Mouse (Mus musculus): ENCODE results near the gene Arhgap9. TPM values are rescaled to one million over a fixed set of nuclear protein-coding genes. Genes with fewer than 3 reads are reported as not detected.

Gene Arhgap9
- polyA plus RNA-seq (2014; fragmentation: Nextera tagmentation; extraction: Ambion mirVana) = 0.88 and 1.7 TPM in 2 replicates

DNA sequence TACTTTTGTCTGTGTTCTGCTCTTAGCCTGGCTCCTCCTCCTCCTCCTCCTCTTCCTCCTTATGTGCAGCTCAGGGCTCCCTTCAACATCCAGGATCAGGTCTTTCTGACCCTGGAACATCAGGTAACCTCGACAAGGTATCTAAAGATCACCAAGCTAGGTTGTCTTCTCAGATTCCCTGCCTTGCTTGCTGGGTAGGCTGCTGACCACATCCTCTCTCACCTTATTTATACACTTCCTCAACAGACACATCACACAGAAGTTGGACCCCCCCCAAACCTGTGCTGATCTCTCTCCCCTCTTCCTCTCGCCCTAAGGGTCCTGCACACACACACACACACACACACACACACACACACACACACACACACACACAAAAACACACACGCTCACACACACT lies at the start of gene Arhgap9:
TSS of gene Arhgap9 (plus strand) at position 344 of the 400 bp plus-strand sequence.
- DNase-seq (ENCODE audit: low spot score) (no peak), ATAC-seq (replicated peaks; ENCODE audit: low FRiP score) (no peak)
- WGBS = 81% methylated on average over 3 of the region's 3 CpGs
- no peak within 1 kb of the TSS for H3K27ac ChIP-seq (ENCODE audit: low read depth, low read length)
- no peaks in the 10 kb centered on the region for H3K9me3 ChIP-seq (ENCODE audit: control insufficient read depth, low read length)
- peaks cover 8% of the 10 kb centered on the region for H3K4me1 ChIP-seq (replicated peaks; ENCODE audit: control insufficient read depth, insufficient read depth, low read length)
- H3K27me3 ChIP-seq (ENCODE audit: control insufficient read depth, insufficient read depth, low read length) = peaks cover 26% of the 10 kb centered on the region
- H3K4me2 ChIP-seq (ENCODE audit: low read depth, low read length, severe bottlenecking) = no peak within 1 kb of the TSS
- H3K36me3 ChIP-seq (ENCODE audit: control insufficient read depth, insufficient read depth, low read length) = no peaks in the 10 kb centered on the region
- H3K4me3 ChIP-seq (ENCODE audit: low read depth, low read length) = no peak within 1 kb of the TSS
- H3K9ac ChIP-seq (ENCODE audit: low read length) = no peak within 1 kb of the TSS

DNA sequence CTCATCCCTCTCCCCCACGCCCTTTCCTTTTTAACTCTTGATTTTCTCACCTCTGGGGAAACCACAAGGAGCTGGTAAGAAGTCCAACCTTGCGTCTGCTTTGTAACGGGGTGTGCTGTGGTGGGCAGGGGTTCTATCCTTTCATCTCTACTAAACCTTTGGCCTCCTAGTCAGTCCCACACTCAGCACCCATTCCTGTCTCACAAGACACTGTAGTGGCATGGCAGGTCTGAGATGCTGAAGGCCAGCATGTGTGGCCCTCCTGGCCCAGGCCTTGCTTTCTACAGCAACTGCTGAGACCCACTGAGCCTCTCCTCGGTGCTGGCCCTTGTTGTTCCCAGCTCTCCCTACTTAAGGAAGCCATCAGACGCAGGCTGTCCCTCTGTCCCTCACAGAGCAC lies 49.4 kb upstream of the Arhgap9 start:
- Histone ChIP-seq H3K4me2 (ENCODE audit: low read depth, low read length, severe bottlenecking) (no peak overlapping the region), H3K4me3 (ENCODE audit: low read depth, low read length) (no peak overlapping the region), H3K27ac (ENCODE audit: low read depth, low read length) (no peak overlapping the region), H3K9me3 (ENCODE audit: control insufficient read depth, low read length) (no peaks in the 10 kb centered on the region), H3K36me3 (ENCODE audit: control insufficient read depth, insufficient read depth, low read length) (peaks cover 3% of the 10 kb centered on the region; the same call in 1 of the 2 replicates), H3K9ac (ENCODE audit: low read length) (no peak overlapping the region), H3K27me3 (ENCODE audit: control insufficient read depth, insufficient read depth, low read length) (no peaks in the 10 kb centered on the region), H3K4me1 (replicated peaks; ENCODE audit: control insufficient read depth, insufficient read depth, low read length) (peaks cover 2% of the 10 kb centered on the region; the same call in 1 of the 2 replicates)
- no peak for ATAC-seq (replicated peaks; ENCODE audit: low FRiP score)
- no peak for DNase-seq (ENCODE audit: low spot score)
- WGBS = 90% methylated on average over 5 of the region's 5 CpGs

DNA sequence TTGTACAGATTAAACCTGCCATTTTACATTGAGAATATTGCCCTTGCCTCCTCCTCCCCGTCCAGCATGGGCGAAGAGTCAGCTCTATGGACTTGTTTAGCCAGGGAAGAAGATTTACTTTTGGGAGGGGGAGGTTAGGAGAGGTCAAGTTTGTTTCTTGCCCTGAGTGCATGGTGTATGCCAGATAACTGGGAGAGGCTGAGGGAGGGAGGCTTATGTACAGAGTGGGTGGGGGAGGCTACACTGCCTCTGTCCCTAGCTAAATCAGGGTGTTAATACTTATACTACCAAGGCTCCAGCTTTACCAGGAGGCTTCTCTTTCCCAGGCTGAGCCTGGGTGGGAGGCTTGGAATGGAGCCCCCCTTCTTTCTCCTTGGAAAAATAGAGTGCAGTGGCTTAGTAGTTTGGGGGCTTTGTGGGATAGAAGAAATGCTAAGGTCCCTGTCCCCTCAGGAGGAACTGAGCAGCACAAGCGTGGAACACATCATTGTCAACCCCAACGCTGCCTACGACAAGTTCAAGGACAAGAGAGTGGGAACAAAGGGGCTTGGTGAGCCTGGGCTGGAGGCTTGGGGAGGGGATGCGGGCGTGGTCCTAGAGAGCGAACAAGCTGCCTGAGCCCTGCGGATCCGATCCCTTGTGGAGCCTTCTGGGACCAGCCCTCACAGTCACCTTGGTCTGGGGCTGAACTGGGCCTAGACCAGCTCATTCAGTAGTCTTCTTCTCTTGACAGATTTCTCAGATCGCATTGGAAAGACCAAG lies 47.3 kb upstream of the Arhgap9 start:
- peaks cover 3% of the 10 kb centered on the region for H3K36me3 ChIP-seq (ENCODE audit: control insufficient read depth, insufficient read depth, low read length)
- H3K27me3 ChIP-seq (ENCODE audit: control insufficient read depth, insufficient read depth, low read length) = no peaks in the 10 kb centered on the region
- no peak overlapping the region for H3K4me3 ChIP-seq (ENCODE audit: low read depth, low read length)
- no peak overlapping the region for H3K9ac ChIP-seq (ENCODE audit: low read length)
- H3K27ac ChIP-seq (ENCODE audit: low read depth, low read length) = no peak overlapping the region
- DNase-seq (ENCODE audit: low spot score) = peak; percentile 45
- H3K9me3 ChIP-seq (ENCODE audit: control insufficient read depth, low read length) = no peaks in the 10 kb centered on the region
- no peak overlapping the region for H3K4me2 ChIP-seq (ENCODE audit: low read depth, low read length, severe bottlenecking)
- WGBS = 89% methylated on average over 11 of the region's 11 CpGs
- H3K4me1 ChIP-seq (replicated peaks; ENCODE audit: control insufficient read depth, insufficient read depth, low read length) = no peaks in the 10 kb centered on the region
- ATAC-seq (replicated peaks; ENCODE audit: low FRiP score) = no peak

DNA sequence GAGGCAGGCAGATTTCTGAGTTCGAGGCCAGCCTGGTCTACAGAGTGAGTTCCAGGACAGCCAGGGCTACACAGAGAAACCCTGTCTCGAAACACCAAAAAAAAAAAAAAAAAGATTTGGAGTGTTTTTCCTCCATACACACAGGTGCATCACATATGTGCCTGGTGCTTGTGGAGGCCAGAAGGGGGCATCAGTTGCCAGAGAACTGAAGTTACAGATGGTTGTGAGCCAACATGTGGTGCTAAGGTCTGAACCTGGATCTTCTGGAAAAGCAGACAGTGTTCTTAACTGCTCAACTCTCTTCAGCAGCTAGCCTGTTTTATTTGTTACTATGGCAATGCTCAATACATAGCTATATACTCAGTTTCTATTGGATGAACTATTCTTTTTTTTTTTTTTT lies 42.0 kb upstream of the Arhgap9 start:
- 89% methylated on average over 1 of the region's 2 CpGs for WGBS

DNA sequence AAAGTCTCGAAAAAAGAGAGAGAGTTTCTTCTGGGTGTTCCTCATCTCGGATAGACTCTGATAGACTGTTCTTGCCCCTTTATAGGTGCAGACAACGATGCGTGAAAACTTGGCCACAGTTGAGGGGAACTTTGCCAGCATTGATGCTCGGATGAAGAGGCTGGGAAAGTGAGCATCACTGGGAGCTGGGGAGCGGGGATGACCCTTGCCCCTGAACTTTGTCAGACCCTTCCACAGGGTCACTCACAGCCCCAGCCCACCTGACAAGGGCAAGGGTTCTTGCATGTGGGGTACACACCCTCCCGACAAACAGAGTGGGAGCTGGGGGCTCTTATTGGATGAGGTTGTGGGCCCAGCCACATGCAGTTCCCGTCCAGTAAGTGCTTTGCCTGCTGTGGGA lies 40.4 kb upstream of the Arhgap9 start:
- Histone ChIP-seq H3K9ac (ENCODE audit: low read length) (no peak overlapping the region), H3K4me1 (replicated peaks; ENCODE audit: control insufficient read depth, insufficient read depth, low read length) (no peaks in the 10 kb centered on the region), H3K9me3 (ENCODE audit: control insufficient read depth, low read length) (no peaks in the 10 kb centered on the region), H3K27me3 (ENCODE audit: control insufficient read depth, insufficient read depth, low read length) (no peaks in the 10 kb centered on the region), H3K36me3 (ENCODE audit: control insufficient read depth, insufficient read depth, low read length) (peaks cover 22% of the 10 kb centered on the region), H3K27ac (ENCODE audit: low read depth, low read length) (no peak overlapping the region), H3K4me2 (ENCODE audit: low read depth, low read length, severe bottlenecking) (no peak overlapping the region), H3K4me3 (ENCODE audit: low read depth, low read length) (no peak overlapping the region)
- DNase-seq (ENCODE audit: low spot score) (no peak), ATAC-seq (replicated peaks; ENCODE audit: low FRiP score) (no peak)
- WGBS = 92% methylated on average over 8 of the region's 8 CpGs

More for the DNA sequence above, 42.0 kb upstream of the Arhgap9 start:
- no peaks in the 10 kb centered on the region for H3K27me3 ChIP-seq (ENCODE audit: control insufficient read depth, insufficient read depth, low read length)
- no peak overlapping the region for H3K27ac ChIP-seq (ENCODE audit: low read depth, low read length)
- H3K4me3 ChIP-seq (ENCODE audit: low read depth, low read length) = no peak overlapping the region
- H3K9me3 ChIP-seq (ENCODE audit: control insufficient read depth, low read length) = no peaks in the 10 kb centered on the region
- no peak overlapping the region for H3K4me2 ChIP-seq (ENCODE audit: low read depth, low read length, severe bottlenecking)
- H3K9ac ChIP-seq (ENCODE audit: low read length) = no peak overlapping the region
- H3K4me1 ChIP-seq (replicated peaks; ENCODE audit: control insufficient read depth, insufficient read depth, low read length) = no peaks in the 10 kb centered on the region
- no peak for ATAC-seq (replicated peaks; ENCODE audit: low FRiP score)
- no peak for DNase-seq (ENCODE audit: low spot score)
- H3K36me3 ChIP-seq (ENCODE audit: control insufficient read depth, insufficient read depth, low read length) = peaks cover 25% of the 10 kb centered on the region

- 88% methylated on average over 13 of the region's 13 CpGs for WGBS
- Histone ChIP-seq H3K4me2 (ENCODE audit: low read depth, low read length, severe bottlenecking) (no peak overlapping the region), H3K36me3 (ENCODE audit: control insufficient read depth, insufficient read depth, low read length) (peaks cover 22% of the 10 kb centered on the region), H3K4me1 (replicated peaks; ENCODE audit: control insufficient read depth, insufficient read depth, low read length) (peaks cover 13% of the 10 kb centered on the region), H3K9me3 (ENCODE audit: control insufficient read depth, low read length) (no peaks in the 10 kb centered on the region), H3K27me3 (ENCODE audit: control insufficient read depth, insufficient read depth, low read length) (no peaks in the 10 kb centered on the region), H3K9ac (ENCODE audit: low read length) (no peak overlapping the region), H3K27ac (ENCODE audit: low read depth, low read length) (no peak overlapping the region), H3K4me3 (ENCODE audit: low read depth, low read length) (no peak overlapping the region)
- no peak for ATAC-seq (replicated peaks; ENCODE audit: low FRiP score)
- DNase-seq (ENCODE audit: low spot score) = peak; percentile 43
These were observed 39.0 kb upstream of the Arhgap9 start for GRCm38 (mm10) chr10:127282620-127283215.

DNA sequence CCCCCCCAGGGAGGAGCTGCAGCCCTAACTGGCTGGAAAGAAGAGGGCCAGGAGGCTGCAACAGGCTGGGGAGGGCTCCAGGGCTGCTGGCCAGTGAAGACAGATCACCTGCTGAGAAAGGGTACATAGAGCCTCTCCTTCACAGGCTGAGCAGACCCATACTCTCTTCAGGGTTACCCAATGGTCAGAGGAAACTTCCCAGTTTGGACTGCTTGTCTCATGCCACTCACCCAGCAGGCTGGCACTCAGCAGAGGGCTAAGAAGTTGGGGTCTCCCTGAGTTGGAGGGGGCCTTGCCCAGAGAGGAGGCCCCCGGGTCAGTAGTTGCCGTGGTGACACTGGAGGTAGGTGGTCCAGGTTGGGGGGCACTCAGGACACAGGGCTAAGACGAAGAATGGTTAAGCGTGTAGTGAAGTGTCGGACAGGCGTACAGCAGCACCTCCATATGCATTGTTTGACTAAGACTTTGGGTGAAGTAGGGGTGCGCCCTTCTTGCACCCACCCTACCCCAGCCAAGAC lies 37.6 kb upstream of the Arhgap9 start:
- no peaks in the 10 kb centered on the region for H3K27me3 ChIP-seq (ENCODE audit: control insufficient read depth, insufficient read depth, low read length)
- peaks cover 22% of the 10 kb centered on the region for H3K36me3 ChIP-seq (ENCODE audit: control insufficient read depth, insufficient read depth, low read length)
- H3K4me3 ChIP-seq (ENCODE audit: low read depth, low read length) = no peak overlapping the region
- DNase-seq (ENCODE audit: low spot score) (peak; percentile 51), ATAC-seq (replicated peaks; ENCODE audit: low FRiP score) (no peak)
- no peak overlapping the region for H3K9ac ChIP-seq (ENCODE audit: low read length)
- no peaks in the 10 kb centered on the region for H3K9me3 ChIP-seq (ENCODE audit: control insufficient read depth, low read length)
- no peak overlapping the region for H3K4me2 ChIP-seq (ENCODE audit: low read depth, low read length, severe bottlenecking)
- 92% methylated on average over 7 of the region's 7 CpGs for WGBS
- peaks cover 15% of the 10 kb centered on the region for H3K4me1 ChIP-seq (replicated peaks; ENCODE audit: control insufficient read depth, insufficient read depth, low read length)
- H3K27ac ChIP-seq (ENCODE audit: low read depth, low read length) = no peak overlapping the region

- peak overlapping the region; percentile 20; the same call in 1 of the 2 replicates for H3K9ac ChIP-seq (ENCODE audit: low read length)
- DNase-seq (ENCODE audit: low spot score) (peak; percentile 47), ATAC-seq (replicated peaks; ENCODE audit: low FRiP score) (no peak)
- H3K9me3 ChIP-seq (ENCODE audit: control insufficient read depth, low read length) = no peaks in the 10 kb centered on the region
- H3K36me3 ChIP-seq (ENCODE audit: control insufficient read depth, insufficient read depth, low read length) = peaks cover 20% of the 10 kb centered on the region; the same call in 1 of the 2 replicates
- H3K4me1 ChIP-seq (replicated peaks; ENCODE audit: control insufficient read depth, insufficient read depth, low read length) = peaks cover 15% of the 10 kb centered on the region
- no peak overlapping the region for H3K4me3 ChIP-seq (ENCODE audit: low read depth, low read length)
- H3K27ac ChIP-seq (ENCODE audit: low read depth, low read length) = no peak overlapping the region
- WGBS = 74% methylated on average over 11 of the region's 11 CpGs
- no peaks in the 10 kb centered on the region for H3K27me3 ChIP-seq (ENCODE audit: control insufficient read depth, insufficient read depth, low read length)
- no peak overlapping the region for H3K4me2 ChIP-seq (ENCODE audit: low read depth, low read length, severe bottlenecking)
These were observed 36.9 kb upstream of the Arhgap9 start for GRCm38 (mm10) chr10:127284724-127285500.
